Mouse (Mus musculus): Measurements from ENCODE around the gene Loxl4.

- TF ChIP-seq CTCF (IDR thresholded peaks at IDR 0.05; ENCODE audit: borderline replicate concordance, extremely low read depth, insufficient read depth, insufficient read length) (no peak), POLR2A (IDR thresholded peaks at IDR 0.05; ENCODE audit: borderline replicate concordance, extremely low read depth, insufficient read depth, insufficient read length, poor library complexity, severe bottlenecking) (no peak)
Measured at GRCm38 (mm10) chr19:42601445-42601844, 11.2 kb downstream of the Loxl4 start.
